Mouse (Mus musculus) layer of hippocampus, postnatal 36 days (tissue): Measurements from ENCODE around the gene Nfib. TPM values are rescaled to one million over a fixed set of nuclear protein-coding genes. Genes with fewer than 3 reads are reported as not detected.
A peak's percentile ranks its signal among the peaks of the same experiment; 100 is the strongest.

ENCODE experiments used
- DNase-seq, 2 experiments: peaks; one replicate each; pipeline ENCODE4 v3.0.0; 2022
- total RNA-seq, 2 experiments: library from RNA; stranded (reverse); gene quantifications; 2 replicates each; pipeline ENCODE4 v1.2.3; 2021

Gene Nfib
- total RNA-seq, 2 experiments from 2014 or later = 181 to 202 TPM

DNA sequence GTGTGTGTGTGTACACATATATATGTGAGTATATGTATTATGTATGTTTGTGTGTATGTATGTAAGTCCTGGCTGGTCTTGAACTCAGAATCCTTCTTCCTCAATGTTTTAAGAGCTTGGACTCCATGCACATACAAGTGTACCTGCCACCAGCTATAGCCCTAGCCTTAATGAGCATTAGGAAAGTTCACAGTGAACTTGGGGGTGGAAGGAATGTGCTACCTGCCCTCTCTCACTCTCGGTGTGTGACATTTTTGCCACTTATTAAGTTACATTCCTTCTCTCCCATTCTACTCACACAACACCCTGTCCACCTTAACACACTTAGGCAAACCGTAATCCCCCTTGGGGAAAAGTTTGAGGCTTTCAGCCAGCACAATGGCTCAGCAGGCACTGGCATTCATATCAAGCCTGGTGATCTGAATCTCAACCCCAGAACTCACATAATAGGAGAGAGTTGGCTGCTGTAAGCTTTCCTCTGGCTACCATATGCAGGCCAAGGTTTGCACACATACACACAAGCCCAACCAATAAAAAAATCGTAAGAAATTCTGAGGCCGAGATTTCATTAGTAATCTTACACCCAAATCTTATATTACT lies 370.2 kb downstream of the Nfib start:
- DNase-seq = no peak

GRCm38 (mm10) chr4:82333413-82333812 lies 372.1 kb downstream of the Nfib start:
- DNase-seq = no peak

DNA sequence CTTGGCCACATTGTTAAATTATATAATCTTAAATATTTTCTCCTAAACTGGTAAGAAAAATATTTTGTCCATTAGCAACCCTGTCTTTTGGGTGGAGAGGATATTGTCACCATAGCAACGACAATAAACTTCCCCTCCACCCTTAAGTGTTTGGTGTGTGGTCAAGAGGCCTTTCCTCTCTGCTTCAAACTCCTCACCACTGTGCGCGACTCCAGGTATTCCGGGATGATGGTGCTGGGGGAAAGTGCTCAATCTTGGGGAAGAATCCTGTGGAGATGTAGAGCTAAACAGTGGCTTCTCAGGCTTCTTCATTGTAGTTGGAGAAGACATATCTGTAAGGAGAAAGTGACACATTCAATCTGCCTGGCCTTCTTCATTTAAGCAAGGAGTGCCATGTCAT lies 375.5 kb downstream of the Nfib start:
- no peak for DNase-seq

DNA sequence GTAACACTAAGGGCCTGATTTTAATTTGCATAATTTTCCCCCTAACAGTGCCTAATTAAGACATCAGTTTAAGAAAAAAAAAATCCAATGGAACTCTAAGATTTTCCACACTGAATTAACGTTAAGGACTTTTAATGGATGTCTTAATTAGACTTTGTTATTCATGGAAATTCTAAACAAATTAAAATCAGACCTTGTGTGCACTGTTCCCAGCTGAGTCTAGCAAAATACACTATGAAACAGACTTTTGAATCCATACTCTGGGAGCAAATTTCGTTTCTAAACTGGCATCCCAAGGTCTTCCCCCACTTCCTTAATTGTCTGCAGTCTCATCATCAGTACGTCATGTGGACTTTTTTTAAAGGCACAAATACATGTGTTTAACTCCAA lies 379.4 kb downstream of the Nfib start:
- DNase-seq = no peak

- no peak for DNase-seq
Measured at GRCm38 (mm10) chr4:82325409-82326139, 380.0 kb downstream of the Nfib start.

DNA sequence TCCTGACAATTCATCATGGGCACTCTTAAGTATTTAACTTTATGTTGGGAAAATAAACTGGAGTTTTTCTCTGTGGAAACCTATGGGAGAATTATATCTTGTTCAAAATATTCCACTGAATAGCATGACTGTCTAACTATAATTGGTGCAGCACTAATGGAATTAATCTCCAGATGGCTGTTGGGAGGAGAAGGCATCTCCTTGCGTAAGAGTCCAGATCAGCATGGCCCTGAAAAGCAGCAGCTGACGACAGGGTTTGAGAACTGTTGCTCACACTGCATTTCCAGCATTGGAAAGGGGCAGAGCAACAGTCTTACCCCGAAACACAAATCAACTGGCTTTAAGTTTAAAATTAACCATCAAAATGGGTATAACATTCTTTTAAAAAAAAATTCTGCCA lies 380.6 kb downstream of the Nfib start:
- DNase-seq = no peak

DNA sequence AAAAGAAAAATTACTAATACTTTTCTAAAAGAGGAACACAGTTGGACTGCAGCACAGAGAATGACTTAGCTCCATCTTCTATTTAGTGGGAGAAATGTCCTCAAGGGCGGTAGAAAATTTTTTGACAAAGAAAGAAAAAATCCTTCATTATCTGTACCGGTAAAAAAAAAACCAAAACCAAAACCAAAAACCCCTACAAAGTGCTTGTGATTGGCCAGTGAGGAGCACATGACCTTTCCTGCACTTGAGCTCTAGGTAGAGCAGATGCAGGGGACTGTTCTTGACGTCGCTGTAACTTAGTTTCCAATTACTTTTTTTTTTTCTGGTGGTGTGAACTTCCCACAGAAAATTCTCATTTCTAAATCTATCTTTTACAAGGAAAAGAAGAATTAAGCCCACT lies 384.5 kb downstream of the Nfib start:
- no peak for DNase-seq

DNA sequence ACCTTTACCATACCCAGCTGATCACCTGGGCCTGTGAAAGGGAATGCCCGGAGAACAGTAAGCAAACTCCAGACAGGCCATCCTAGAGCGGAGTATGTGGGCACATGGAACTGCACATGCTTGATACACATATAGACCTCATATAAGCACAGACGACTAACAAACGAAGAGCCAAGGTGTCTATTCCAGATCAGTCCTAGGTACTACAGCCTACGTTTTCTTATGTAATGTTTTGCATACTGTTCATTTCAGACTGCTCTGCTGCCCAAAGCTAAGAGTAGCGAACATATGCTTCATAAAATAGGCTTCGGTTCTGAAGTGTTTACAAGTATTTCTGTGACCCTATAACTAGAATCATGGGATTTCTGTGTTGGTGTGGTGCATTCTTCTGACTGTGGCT lies 386.2 kb downstream of the Nfib start:
- no peak for DNase-seq

DNA sequence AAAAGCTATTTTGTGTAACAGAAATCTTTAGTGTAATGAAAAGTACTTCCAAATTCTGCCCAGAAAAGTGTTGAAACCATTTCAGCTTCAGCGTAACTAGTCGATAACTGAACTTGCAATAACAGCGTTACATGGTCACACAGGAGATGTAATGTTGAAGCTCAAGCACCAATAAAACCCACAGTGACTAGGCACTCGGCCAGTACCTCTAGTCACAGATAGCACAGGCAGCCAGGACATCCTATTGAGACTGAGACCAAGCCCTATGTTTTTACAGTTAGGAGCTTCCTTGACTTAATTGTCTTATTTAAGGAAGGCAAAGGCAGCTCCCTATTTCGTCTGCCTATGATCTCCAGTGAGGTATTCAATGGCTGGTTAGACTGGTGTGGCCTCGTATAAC lies 389.4 kb downstream of the Nfib start:
- DNase-seq = no peak

- DNase-seq = no peak
Measured at GRCm38 (mm10) chr4:82315710-82316109, 389.8 kb downstream of the Nfib start.

DNA sequence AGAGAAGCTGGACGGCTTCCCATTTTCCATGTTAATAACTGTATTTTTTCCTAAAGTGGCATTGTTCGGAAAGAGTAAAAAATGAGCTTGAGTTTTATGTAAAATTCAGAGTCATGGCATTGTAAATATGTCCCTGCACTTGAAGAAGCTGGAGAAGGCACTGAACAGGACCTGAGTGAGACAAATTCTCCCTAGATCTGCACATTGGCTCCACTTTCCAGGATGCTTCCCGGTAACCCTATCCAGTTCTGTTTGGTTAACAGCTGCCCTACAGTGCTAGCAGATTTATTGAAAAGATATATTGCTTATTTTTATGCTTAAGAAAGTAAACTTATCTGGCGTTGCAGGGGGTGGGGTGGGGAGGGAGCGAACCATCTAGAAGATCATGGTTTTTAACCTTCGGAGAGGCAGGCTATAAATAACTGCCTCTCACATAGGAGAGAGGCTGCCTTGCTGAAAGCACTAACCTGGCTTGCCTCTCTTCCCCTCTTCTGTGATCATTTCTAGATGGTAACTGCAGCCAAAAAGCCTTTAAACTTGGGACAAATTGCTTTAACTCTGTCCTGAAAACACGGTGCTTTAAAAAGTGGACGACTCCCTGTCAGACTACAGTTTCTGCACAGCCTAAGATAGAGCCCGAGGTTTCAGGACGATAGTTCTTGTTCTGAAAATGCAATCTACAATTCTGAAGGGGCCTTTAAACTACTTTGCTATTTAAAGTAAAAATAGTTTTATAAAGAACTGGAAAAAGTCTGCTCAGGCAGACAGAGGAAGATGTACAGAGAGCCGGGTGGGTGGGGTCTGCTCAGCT lies 394.4 kb downstream of the Nfib start:
- no peak for DNase-seq

DNA sequence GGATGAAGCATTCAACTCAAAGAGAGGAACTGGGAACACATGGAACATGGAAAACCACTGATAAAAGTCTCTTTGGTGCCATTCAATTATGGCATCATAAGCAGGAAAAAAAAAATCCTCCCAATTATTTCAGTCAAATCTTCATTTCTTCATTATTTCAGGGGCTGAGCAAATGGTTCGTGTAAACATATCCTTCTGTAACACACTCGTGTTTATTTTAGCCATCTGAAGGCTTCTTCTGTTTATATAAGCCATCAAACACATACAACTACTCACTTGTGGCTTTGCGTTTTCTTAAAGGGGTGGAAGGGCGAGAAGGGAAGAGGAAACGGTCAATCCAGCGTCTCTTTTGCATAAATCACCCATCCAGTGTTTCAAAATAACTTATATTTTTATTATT lies 399.5 kb downstream of the Nfib start:
- DNase-seq = no peak

DNA sequence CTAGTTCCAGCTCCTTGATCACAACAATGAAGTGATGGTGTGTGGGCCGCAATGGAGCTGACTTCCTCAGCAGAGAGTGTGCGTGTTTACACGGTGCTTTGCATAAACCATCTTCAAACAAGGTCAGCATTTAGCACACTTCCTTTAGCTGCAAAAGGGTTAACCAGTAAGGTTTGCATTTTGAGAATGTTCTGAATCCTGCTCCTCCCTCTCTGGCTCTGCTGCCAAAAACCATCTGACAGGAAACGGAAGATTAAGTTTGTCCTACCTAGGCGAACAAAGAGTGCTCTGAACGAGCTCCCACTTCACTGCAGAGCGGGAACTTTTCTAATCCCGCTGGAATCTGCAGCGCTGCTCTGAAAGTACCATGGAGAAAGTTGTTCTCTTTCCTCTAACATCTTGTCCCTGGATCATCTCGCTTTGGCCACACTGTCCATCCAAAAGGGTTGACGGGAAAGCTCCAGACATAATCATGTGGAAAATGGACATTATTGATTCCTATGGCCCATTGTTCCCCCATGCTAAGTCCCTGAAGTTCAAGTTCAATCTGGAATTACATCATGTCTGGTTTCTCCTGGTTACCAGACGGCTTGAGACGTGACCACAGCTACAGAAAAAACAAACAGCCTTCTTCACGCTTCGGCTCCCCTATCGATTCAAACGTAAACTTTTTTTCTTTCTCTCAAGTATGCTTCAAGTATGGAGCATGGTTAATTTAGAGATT lies 401.2 kb downstream of the Nfib start:
- DNase-seq = no peak

GRCm38 (mm10) chr4:82303362-82303900 lies 402.1 kb downstream of the Nfib start:
- no peak for DNase-seq

DNA sequence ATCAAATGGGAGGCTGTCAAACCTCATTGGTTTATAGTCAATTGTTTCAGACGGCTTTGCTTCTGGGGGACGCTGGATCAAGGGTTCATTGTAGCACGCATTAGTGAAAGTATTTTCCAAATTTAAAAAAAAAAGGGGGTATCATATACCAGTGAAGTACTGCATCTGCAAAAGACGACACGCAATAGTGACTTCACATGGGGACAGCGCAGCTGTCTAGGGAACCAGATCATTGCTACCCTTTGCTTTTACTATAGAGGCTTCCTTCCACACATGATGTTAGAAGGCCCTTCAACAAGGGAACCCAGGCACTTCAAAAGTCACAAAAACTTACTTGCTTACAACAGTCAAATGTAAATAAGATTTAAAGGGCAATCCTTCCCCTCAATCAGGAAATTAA lies 402.6 kb downstream of the Nfib start:
- DNase-seq = no peak

DNA sequence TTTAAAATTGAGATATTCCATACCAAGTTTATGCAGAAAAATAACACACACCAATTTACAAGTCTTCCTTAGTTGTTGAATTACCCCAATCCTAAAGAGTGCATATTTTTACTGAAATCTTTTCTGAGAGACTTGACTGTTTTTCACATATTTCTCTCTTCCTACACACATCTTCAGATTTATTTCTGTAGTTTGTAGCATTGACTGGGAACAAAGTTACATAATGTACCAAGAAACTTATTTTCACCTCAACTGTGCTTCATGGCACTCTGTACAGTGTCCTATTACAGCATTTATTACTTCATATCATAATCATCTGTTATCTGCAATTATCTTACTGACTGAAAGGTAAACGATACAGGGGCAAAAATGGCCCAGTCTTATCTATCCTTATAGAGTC lies 406.9 kb downstream of the Nfib start:
- no peak for DNase-seq

DNA sequence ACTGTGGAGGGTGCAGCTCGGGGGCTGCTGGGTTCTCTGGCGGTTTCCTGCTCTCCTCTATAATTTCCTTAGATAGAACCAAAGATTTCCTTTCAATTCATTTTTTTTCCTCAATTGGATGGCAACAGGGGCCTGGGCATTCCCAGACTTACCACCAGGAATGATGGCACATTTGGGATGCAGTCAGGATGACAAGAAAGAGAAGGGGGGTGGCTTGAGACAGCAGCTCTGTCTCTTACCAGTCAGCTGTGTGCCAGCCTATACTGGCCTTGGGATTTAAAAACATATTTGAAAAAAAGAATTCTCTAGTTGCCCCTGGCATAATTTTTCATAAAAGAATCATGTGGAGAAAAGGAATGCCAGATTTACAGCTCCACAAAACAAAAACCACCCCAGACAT lies 408.0 kb downstream of the Nfib start:
- no peak for DNase-seq

- no peak for DNase-seq
Measured at GRCm38 (mm10) chr4:82294066-82294465, 411.5 kb downstream of the Nfib start.

- no peak for DNase-seq
Measured at GRCm38 (mm10) chr4:82291174-82291847, 414.2 kb downstream of the Nfib start.

- DNase-seq = no peak
Measured at GRCm38 (mm10) chr4:82290623-82291022, 414.9 kb downstream of the Nfib start.

- no peak for DNase-seq
Measured at GRCm38 (mm10) chr4:82289596-82289995, 416.0 kb downstream of the Nfib start.

DNA sequence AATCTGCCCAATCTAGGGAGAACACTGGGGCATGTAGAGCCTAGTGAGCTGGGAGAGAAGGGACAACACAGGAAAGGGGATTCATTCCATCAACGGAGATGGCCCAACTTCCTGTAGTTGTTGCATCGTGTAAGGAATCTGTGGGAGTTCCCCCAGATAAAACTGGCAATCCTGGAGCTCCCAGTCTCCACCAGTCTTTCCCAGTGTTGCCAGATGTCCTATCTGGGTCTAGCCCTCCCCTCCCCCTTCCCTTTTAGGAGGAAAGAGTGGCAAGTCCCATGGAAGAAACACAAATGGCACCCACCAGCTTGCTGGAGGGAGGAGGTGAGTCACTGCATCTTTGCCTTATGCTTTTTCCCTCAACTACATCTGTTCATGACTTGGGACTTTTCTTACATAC lies 417.4 kb downstream of the Nfib start:
- peak; percentile 30 to 34 for DNase-seq
